Mouse (Mus musculus) liver, embryonic 14.5 days (tissue): ENCODE data around the gene Cyth2.

Source experiments
- CTCF ChIP-seq: IDR thresholded peaks from 2 replicates; pipeline ENCODE4 v1.5.1; 2016; ENCODE audit warnings: antibody characterized with exemption, low read depth, control low read depth
- EP300 ChIP-seq: IDR thresholded peaks from 2 replicates; pipeline ENCODE4 v1.6.1; 2016; ENCODE audit warnings: antibody characterized with exemption, low read depth

- TF ChIP-seq CTCF: no peak
- no peak for TF ChIP-seq EP300
Measured at GRCm38 (mm10) chr7:45820913-45821312, 6.5 kb upstream of the Cyth2 start.
